Mouse (Mus musculus): ENCODE measurements around the gene Plekhg6. TPM values are rescaled to one million over a fixed set of nuclear protein-coding genes. Genes with fewer than 3 reads are reported as not detected.

Plekhg6 gene
- polyA plus RNA-seq, 1 experiment from 2014 or later: 0.50 TPM

DNA sequence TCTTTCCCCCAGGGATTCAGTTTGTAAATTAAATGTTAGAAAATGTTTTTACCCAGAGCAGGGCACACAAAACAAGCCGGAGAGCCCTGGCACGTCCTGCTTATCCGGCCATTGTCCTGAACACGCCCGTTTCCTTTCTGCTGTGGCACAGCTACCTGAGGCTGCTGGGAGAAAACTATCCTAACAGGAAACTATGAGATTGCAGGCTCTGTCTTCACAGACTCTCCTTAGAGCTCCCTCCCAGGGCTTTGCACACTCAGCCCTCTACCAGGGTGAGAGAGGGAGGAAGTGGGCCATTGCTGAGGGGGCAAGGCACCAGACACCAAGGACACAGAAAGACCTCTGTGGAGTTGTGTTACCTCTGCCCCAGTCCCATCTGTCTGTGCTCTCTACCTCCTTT is 40.3 kb downstream of the Plekhg6 start:
- H3K27ac ChIP-seq (ENCODE audit: low read length): peak overlapping the region; percentile 84
- H3K9ac ChIP-seq (replicated peaks; ENCODE audit: low read depth): no peak overlapping the region
- no peak overlapping the region for H3K4me3 ChIP-seq (ENCODE audit: low read depth, low read length)
- peaks cover 23% of the 10 kb centered on the region; the same call in 1 of the 2 replicates for H3K4me1 ChIP-seq (ENCODE audit: insufficient read depth, low read depth, low read length)
- TF ChIP-seq CTCF (IDR thresholded peaks at IDR 0.05) (no peak), EP300 (IDR thresholded peaks at IDR 0.05) (peak; percentile 76)
- H3K9me3 ChIP-seq (ENCODE audit: low read length): no peaks in the 10 kb centered on the region
- H3K4me2 ChIP-seq (replicated peaks; ENCODE audit: low read depth, low read length): no peak overlapping the region
- H3K36me3 ChIP-seq (ENCODE audit: insufficient read depth, low read length): no peaks in the 10 kb centered on the region; the same call in 1 of the 2 replicates
- ATAC-seq (peak; percentile 56), DNase-seq (ENCODE audit: low spot score) (peak; percentile 60)
- H3K27me3 ChIP-seq (replicated peaks; ENCODE audit: insufficient read depth, low read length): no peaks in the 10 kb centered on the region
- WGBS: 64% methylated on average over 5 of the region's 5 CpGs

GRCm38 (mm10) chr6:125338791-125339660 is 41.6 kb downstream of the Plekhg6 start:
- peak; percentile 51; the same call in 1 of the 2 replicates for TF ChIP-seq EP300 (IDR thresholded peaks at IDR 0.05)
- no peak for TF ChIP-seq CTCF (IDR thresholded peaks at IDR 0.05)
- Histone ChIP-seq H3K9me3 (ENCODE audit: low read length) (no peaks in the 10 kb centered on the region), H3K9ac (replicated peaks; ENCODE audit: low read depth) (no peak overlapping the region), H3K36me3 (ENCODE audit: insufficient read depth, low read length) (no peaks in the 10 kb centered on the region; the same call in 1 of the 2 replicates), H3K4me1 (ENCODE audit: insufficient read depth, low read depth, low read length) (peaks cover 16% of the 10 kb centered on the region; the same call in 1 of the 2 replicates), H3K4me2 (replicated peaks; ENCODE audit: low read depth, low read length) (no peak overlapping the region), H3K27me3 (replicated peaks; ENCODE audit: insufficient read depth, low read length) (no peaks in the 10 kb centered on the region), H3K4me3 (ENCODE audit: low read depth, low read length) (no peak overlapping the region), H3K27ac (ENCODE audit: low read length) (peak overlapping the region; percentile 38; the same call in 1 of the 2 replicates)
- 55% methylated on average over 8 of the region's 9 CpGs for WGBS
- ATAC-seq (no peak), DNase-seq (ENCODE audit: low spot score) (no peak)

- WGBS: 55% methylated on average over 2 of the region's 2 CpGs
- peak; percentile 33 for ATAC-seq
- H3K4me2 ChIP-seq (replicated peaks; ENCODE audit: low read depth, low read length): no peak overlapping the region
- peak; percentile 87 for DNase-seq (ENCODE audit: low spot score)
- peak overlapping the region; percentile 64; the same call in 1 of the 2 replicates for H3K27ac ChIP-seq (ENCODE audit: low read length)
- H3K27me3 ChIP-seq (replicated peaks; ENCODE audit: insufficient read depth, low read length): no peaks in the 10 kb centered on the region
- H3K9ac ChIP-seq (replicated peaks; ENCODE audit: low read depth): no peak overlapping the region
- H3K9me3 ChIP-seq (ENCODE audit: low read length): no peaks in the 10 kb centered on the region
- TF ChIP-seq EP300 (IDR thresholded peaks at IDR 0.05) (no peak), CTCF (IDR thresholded peaks at IDR 0.05) (no peak)
- no peaks in the 10 kb centered on the region for H3K36me3 ChIP-seq (ENCODE audit: insufficient read depth, low read length)
- peaks cover 4% of the 10 kb centered on the region; the same call in 1 of the 2 replicates for H3K4me1 ChIP-seq (ENCODE audit: insufficient read depth, low read depth, low read length)
- H3K4me3 ChIP-seq (ENCODE audit: low read depth, low read length): no peak overlapping the region
Observed at GRCm38 (mm10) chr6:125334356-125334755, 46.2 kb downstream of the Plekhg6 start.

DNA sequence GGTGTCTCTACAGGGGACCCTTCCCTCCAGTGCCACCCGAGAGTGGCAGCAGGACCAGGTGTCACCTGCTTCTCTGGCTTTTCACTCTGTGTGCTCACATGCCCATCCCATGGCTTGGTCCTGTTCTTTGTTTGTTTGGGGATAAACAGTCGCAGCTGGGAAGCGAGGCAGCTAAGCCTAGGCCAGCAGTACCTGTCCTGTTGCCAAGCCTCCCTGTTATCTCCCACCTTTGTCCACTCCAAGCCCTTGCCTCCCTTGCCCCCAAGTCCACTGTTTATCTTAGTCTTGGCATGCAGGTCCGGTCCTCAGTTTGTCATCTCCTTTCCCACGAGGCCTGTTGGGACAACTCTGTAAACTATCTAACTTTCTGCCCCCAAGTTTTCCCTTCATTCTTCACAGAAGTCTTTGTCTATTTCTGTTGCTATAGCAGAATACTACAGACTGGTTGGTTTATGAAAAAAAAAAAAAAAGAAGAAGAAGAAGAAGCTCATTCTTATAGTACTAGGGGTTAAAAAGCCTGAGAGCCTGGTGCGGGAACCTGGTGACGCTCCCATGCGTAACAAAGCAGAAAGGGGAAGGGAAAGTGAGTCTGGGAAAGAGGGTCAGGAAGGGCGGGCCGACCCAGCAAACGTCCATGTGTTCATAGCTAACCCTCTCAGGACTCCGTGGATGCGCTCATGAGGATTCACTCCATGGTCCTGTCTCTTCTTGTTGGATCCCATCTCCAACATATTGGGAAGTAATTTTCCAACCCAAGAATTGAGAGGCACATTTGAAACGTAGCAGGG is 47.3 kb downstream of the Plekhg6 start:
- WGBS: 63% methylated on average over 14 of the region's 14 CpGs
- no peaks in the 10 kb centered on the region for H3K27me3 ChIP-seq (replicated peaks; ENCODE audit: insufficient read depth, low read length)
- H3K4me1 ChIP-seq (ENCODE audit: insufficient read depth, low read depth, low read length): no peaks in the 10 kb centered on the region
- H3K9me3 ChIP-seq (ENCODE audit: low read length): no peaks in the 10 kb centered on the region
- H3K4me3 ChIP-seq (ENCODE audit: low read depth, low read length): no peak overlapping the region
- ATAC-seq (no peak), DNase-seq (ENCODE audit: low spot score) (peak; percentile 28)
- no peak overlapping the region for H3K4me2 ChIP-seq (replicated peaks; ENCODE audit: low read depth, low read length)
- H3K9ac ChIP-seq (replicated peaks; ENCODE audit: low read depth): no peak overlapping the region
- 0 out of 2 replicates have a peak overlapping the region, but pooled peaks have one; percentile 64 for H3K27ac ChIP-seq (ENCODE audit: low read length)
- no peaks in the 10 kb centered on the region for H3K36me3 ChIP-seq (ENCODE audit: insufficient read depth, low read length)
- TF ChIP-seq EP300 (IDR thresholded peaks at IDR 0.05) (no peak), CTCF (IDR thresholded peaks at IDR 0.05) (no peak)

DNA sequence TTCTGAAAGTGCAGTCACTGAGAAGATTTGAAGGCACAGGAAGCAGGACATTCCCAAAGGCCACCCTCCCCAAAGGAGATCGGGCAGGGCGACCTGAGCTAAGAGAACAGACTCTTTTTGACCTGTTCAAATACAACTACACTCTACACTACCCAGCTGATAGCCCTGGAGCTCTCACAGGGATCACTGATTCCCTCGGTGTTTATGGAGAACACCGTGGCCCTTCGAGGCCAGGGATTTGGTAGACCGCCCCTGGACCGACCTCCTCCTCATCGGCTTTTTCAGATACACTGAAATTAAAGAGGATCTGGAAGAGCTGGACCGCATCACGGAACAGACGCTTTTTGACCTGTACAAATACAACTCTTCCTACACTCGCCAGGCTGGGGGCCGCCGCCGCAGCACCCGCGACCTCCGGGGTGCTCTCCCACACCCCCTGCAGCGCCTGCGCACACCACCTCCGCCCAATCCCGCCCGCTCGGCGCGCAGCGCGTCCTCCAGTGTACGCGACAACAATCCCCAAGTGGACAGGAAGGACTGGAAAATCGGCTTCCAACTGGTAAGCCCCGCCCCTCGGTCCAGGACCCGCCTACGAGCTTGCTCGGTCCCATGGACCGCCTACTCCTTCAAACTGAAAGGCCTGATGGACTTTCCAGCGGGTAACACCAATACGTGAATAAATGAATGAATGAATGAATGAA is 49.8 kb downstream of the Plekhg6 start:
- TF ChIP-seq CTCF (IDR thresholded peaks at IDR 0.05) (peak; percentile 32; the same call in 1 of the 2 replicates), EP300 (IDR thresholded peaks at IDR 0.05) (no peak)
- DNase-seq (ENCODE audit: low spot score) (peak; percentile 96), ATAC-seq (peak; percentile 94)
- WGBS: under 1% methylated on average over 39 of the region's 39 CpGs
- Histone ChIP-seq H3K27me3 (replicated peaks; ENCODE audit: insufficient read depth, low read length) (no peaks in the 10 kb centered on the region), H3K4me1 (ENCODE audit: insufficient read depth, low read depth, low read length) (no peaks in the 10 kb centered on the region), H3K27ac (ENCODE audit: low read length) (peak overlapping the region; percentile 60), H3K4me2 (replicated peaks; ENCODE audit: low read depth, low read length) (peak overlapping the region; percentile 61), H3K4me3 (ENCODE audit: low read depth, low read length) (peak overlapping the region; percentile 43), H3K36me3 (ENCODE audit: insufficient read depth, low read length) (no peaks in the 10 kb centered on the region), H3K9ac (replicated peaks; ENCODE audit: low read depth) (peak overlapping the region; percentile 34), H3K9me3 (ENCODE audit: low read length) (no peaks in the 10 kb centered on the region)

All from lung, postnatal 0 days (tissue).